Mouse (Mus musculus) small intestine, adult 2 months (tissue): ENCODE data around the gene Clcc1.

ENCODE experiments used
- CTCF ChIP-seq: fragments of 200-500 bp; IDR thresholded peaks from 2 replicates; pipeline ENCODE4 v1.5.1; 2012; ENCODE audit warnings: low read depth, mild to moderate bottlenecking, control low read depth, inconsistent platforms, low read length, moderate library complexity, mixed read lengths; ENCODE audit not compliant: insufficient replicate concordance, insufficient read length; ENCODE audit errors: extremely low read depth
- POLR2A ChIP-seq: fragments of 200-500 bp; IDR thresholded peaks from 2 replicates; pipeline ENCODE4 v1.6.1; 2012; ENCODE audit warnings: low read depth, mild to moderate bottlenecking, control low read depth, inconsistent platforms, low read length, moderate library complexity

DNA sequence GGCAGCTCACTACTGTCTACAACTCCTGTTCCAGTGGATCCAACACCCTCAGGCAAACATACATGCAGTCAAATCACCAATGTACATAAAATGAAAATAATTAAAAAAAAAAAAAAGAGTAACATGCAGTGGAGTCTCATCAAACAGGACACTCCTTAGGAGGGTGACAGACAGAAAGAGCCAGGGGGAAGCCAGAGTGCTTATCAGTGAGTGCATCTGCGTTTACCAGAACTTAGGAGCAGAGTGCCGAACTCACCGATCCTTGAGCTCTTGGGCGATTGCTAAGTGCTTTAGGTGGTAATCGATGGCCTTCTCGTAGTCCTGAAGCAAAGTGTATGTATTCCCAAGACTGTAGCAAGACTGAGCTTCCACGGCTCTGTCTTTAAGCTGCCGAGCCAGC is 44.9 kb downstream of the Clcc1 start:
- no peak for TF ChIP-seq POLR2A
- TF ChIP-seq CTCF = no peak
